Mouse (Mus musculus) neural tube, embryonic 11.5 days (tissue): ENCODE results near the gene Mphosph9. TPM values are rescaled to one million over a fixed set of nuclear protein-coding genes. Genes with fewer than 3 reads are reported as not detected.
"Not testable (repeated sequence)": the region's sequence is repeated elsewhere in the genome, so short reads cannot be mapped to it uniquely, and the experiment has no call there.

Source experiments
- ATAC-seq: fragments of 200-750 bp; cut with Nextera tagmentation; 2 replicates; pipeline ENCODE4 v1.8.0; 2017; ENCODE audit warnings: moderate number of reproducible peaks, mild to moderate bottlenecking, moderate TSS enrichment, moderate library complexity; ENCODE audit not compliant: insufficient read depth, low FRiP score, low TSS enrichment
- DNase-seq: peaks from one replicate; pipeline ENCODE4 v3.0.0-alpha.2; 2015; ENCODE audit warnings: low spot score
- H3K27ac ChIP-seq: fragments of 300-500 bp; sonication (generic); 2 replicates; pipeline ENCODE4 v1.5.1; 2014; ENCODE audit warnings: low read depth, mild to moderate bottlenecking, low read length
- H3K27me3 ChIP-seq: fragments of 300-500 bp; sonication (generic); 2 replicates; pipeline ENCODE4 v1.6.1; 2014; ENCODE audit warnings: mild to moderate bottlenecking, low read length, mixed read lengths; ENCODE audit not compliant: control insufficient read depth, insufficient read depth
- H3K36me3 ChIP-seq: fragments of 300-500 bp; sonication (generic); 2 replicates; pipeline ENCODE4 v1.6.1; 2014; ENCODE audit warnings: mild to moderate bottlenecking, low read length, moderate library complexity, mixed read lengths; ENCODE audit not compliant: control insufficient read depth, insufficient read depth
- H3K4me1 ChIP-seq: fragments of 300-500 bp; sonication (generic); 2 replicates; pipeline ENCODE4 v1.6.1; 2014; ENCODE audit warnings: low read length, mixed read lengths; ENCODE audit not compliant: control insufficient read depth, insufficient read depth
- H3K4me2 ChIP-seq: fragments of 300-500 bp; sonication (generic); 2 replicates; pipeline ENCODE4 v1.6.1; 2014; ENCODE audit warnings: low read depth, mild to moderate bottlenecking, moderate library complexity
- H3K4me3 ChIP-seq: fragments of 300-500 bp; sonication (generic); 2 replicates; pipeline ENCODE4 v1.5.1; 2014; ENCODE audit warnings: low read depth, low read length
- H3K9ac ChIP-seq: fragments of 300-500 bp; sonication (generic); 2 replicates; pipeline ENCODE4 v1.6.1; 2014; ENCODE audit warnings: mild to moderate bottlenecking, low read length
- H3K9me3 ChIP-seq: fragments of 300-500 bp; sonication (generic); 2 replicates; pipeline ENCODE4 v1.6.1; 2016; ENCODE audit warnings: low read length; ENCODE audit not compliant: control insufficient read depth
- whole genome bisulfite sequencing: fragments of 180-500 bp; shearing (Covaris S2); extraction: QIAGEN DNeasy Blood & Tissue Kit; methylation state at CpG from one replicate; pipeline ENCODE4 v1.1.7; 2014; 5-methylcytosine and 5-hydroxymethylcytosine counted together
- polyA plus RNA-seq: library from polyadenylated mRNA; unstranded; fragments of >200 nt; fragmentation: Nextera tagmentation; extraction: Ambion mirVana; gene quantifications from 2 replicates; pipeline ENCODE4 v1.2.1, GENCODE M21; 2014

The Mphosph9 gene
- polyA plus RNA-seq, 1 experiment from 2014 or later, result 16.5 TPM

- no peak overlapping the region for H3K4me3 ChIP-seq
- no peaks in the 10 kb centered on the region for H3K27me3 ChIP-seq
- ATAC-seq (no peak), DNase-seq (no peak)
- WGBS, result 82% methylated on average over 4 of the region's 4 CpGs
- no peak overlapping the region for H3K9ac ChIP-seq
- no peaks in the 10 kb centered on the region for H3K9me3 ChIP-seq
- H3K27ac ChIP-seq, result no peak overlapping the region
- H3K36me3 ChIP-seq, result peaks cover 24% of the 10 kb centered on the region
- no peaks in the 10 kb centered on the region for H3K4me1 ChIP-seq
- H3K4me2 ChIP-seq, result no peak overlapping the region
Observed at GRCm38 (mm10) chr5:124300132-124300531, 27.6 kb downstream of the Mphosph9 start.

DNA sequence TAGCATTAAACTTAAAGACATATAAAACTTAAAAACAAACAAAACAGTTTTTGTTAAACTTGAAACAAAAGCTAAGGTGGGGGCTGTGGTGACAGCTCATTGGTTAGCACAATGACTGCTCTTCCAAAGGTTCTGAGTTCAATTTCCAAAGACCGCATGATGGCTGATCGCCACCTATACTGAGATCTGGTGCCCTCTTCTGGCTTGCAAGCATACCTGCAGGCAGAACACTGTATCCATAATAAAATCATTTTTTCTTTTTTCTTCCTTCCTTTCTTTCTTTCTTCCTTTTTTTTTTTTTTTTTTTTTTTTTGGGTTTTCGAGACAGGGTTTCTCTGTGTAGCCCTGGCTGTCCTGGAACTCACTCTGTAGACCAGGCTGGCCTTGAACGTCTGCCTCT is 28.5 kb downstream of the Mphosph9 start:
- not testable (repeated sequence) for DNase-seq, H3K27ac ChIP-seq, ATAC-seq, H3K4me3 ChIP-seq, H3K9ac ChIP-seq, H3K9me3 ChIP-seq, H3K27me3 ChIP-seq, H3K4me2 ChIP-seq, H3K4me1 ChIP-seq
- peaks cover 25% of the 10 kb centered on the region for H3K36me3 ChIP-seq
- 75% methylated on average over 3 of the region's 4 CpGs for WGBS

DNA sequence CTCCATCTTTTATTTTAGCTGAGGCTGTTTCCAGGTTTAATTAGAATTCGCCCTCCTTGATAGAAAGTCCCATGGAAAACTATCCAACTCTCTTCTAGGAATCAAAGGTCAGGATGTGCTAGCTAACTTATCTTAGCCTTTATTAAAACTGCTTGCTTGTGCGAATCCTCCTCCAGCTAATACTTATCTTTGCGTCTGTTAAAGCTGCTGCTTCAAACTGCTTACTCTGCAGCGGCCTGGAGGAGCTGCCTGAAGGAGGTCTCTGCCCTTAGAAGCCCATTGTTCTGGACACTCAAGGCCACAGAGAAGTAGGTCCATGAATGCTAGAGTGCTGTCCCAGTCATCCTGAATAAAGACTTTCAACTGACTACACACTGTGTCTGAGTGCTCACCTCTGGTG is 31.3 kb downstream of the Mphosph9 start:
- Histone ChIP-seq H3K27ac (no peak overlapping the region), H3K4me1 (no peaks in the 10 kb centered on the region), H3K9me3 (no peaks in the 10 kb centered on the region), H3K36me3 (peaks cover 27% of the 10 kb centered on the region), H3K27me3 (no peaks in the 10 kb centered on the region), H3K9ac (no peak overlapping the region), H3K4me3 (no peak overlapping the region), H3K4me2 (no peak overlapping the region)
- DNase-seq (no peak), ATAC-seq (no peak)
- 94% methylated on average over 4 of the region's 4 CpGs for WGBS

- ATAC-seq (no peak), DNase-seq (no peak)
- H3K4me1 ChIP-seq, result no peaks in the 10 kb centered on the region
- H3K9me3 ChIP-seq, result no peaks in the 10 kb centered on the region
- no peaks in the 10 kb centered on the region for H3K27me3 ChIP-seq
- no peak overlapping the region for H3K9ac ChIP-seq
- no peak overlapping the region for H3K27ac ChIP-seq
- H3K4me2 ChIP-seq, result no peak overlapping the region
- WGBS, result 93% methylated on average over 5 of the region's 5 CpGs
- H3K4me3 ChIP-seq, result no peak overlapping the region
- peaks cover 36% of the 10 kb centered on the region for H3K36me3 ChIP-seq
Observed at GRCm38 (mm10) chr5:124293967-124294366, 33.8 kb downstream of the Mphosph9 start.

- no peak for ATAC-seq
- H3K4me2 ChIP-seq, result no peak overlapping the region
- WGBS, result 92% methylated on average over 4 of the region's 4 CpGs
Observed at GRCm38 (mm10) chr5:124290216-124290615, 37.6 kb downstream of the Mphosph9 start.

GRCm38 (mm10) chr5:124287616-124288247 is 40.0 kb downstream of the Mphosph9 start:
- DNase-seq (no peak), ATAC-seq (no peak)
- no peak overlapping the region for H3K27ac ChIP-seq
- H3K9me3 ChIP-seq, result no peaks in the 10 kb centered on the region
- no peak overlapping the region for H3K4me3 ChIP-seq
- H3K4me1 ChIP-seq, result no peaks in the 10 kb centered on the region
- H3K9ac ChIP-seq, result no peak overlapping the region
- H3K4me2 ChIP-seq, result no peak overlapping the region
- H3K36me3 ChIP-seq, result peaks cover 20% of the 10 kb centered on the region
- H3K27me3 ChIP-seq, result no peaks in the 10 kb centered on the region
- WGBS, result 95% methylated on average over 6 of the region's 6 CpGs

More at GRCm38 (mm10) chr5:124290216-124290615, 37.6 kb downstream of the Mphosph9 start:
- no peaks in the 10 kb centered on the region for H3K27me3 ChIP-seq
- H3K4me3 ChIP-seq, result no peak overlapping the region
- no peaks in the 10 kb centered on the region for H3K9me3 ChIP-seq
- H3K4me1 ChIP-seq, result no peaks in the 10 kb centered on the region
- no peak overlapping the region for H3K9ac ChIP-seq
- DNase-seq, result no peak
- no peak overlapping the region for H3K27ac ChIP-seq
- peaks cover 25% of the 10 kb centered on the region for H3K36me3 ChIP-seq

DNA sequence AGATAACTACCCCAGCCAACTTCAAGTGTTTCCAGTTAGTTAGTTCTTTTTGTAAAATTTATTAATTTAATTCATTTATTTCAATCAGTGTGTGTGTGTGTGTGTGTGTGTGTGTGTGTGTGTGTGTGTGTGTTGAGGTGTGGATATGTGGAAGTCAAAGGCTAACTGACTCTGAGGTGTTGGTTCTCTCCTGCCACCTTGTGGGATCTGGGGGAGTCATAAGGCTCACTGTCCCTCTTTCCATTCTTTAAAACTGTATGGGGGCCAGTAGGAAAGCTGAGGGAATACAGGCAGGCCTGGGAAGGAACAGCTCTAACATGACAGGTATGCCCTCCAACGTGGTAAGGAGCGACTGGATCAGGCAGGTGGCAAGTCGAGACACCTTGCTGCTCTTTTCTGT is 43.4 kb downstream of the Mphosph9 start:
- no peak overlapping the region for H3K4me3 ChIP-seq
- 79% methylated on average over 3 of the region's 3 CpGs for WGBS

DNA sequence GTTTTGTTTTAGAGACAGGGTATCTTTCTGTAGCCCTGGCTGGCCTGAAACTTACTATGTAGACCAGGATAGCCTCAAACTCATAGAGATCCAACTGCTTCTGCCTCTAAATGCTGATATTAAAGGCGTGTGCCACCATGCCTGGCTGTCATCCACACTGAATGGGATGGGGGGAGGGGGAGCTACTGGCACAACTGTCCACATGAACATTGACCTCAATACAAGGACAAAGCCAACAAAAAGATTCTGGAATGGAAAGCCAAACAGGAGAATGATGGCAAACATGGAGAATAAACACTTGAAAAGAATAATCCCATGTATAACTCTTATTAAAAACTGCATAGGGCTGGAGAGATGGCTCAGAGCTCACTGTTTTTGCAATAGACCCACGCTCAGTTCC is 44.9 kb downstream of the Mphosph9 start:
- Histone ChIP-seq H3K27ac (no peak overlapping the region), H3K9me3 (no peaks in the 10 kb centered on the region), H3K9ac (no peak overlapping the region), H3K36me3 (peaks cover 2% of the 10 kb centered on the region; the same call in 1 of the 2 replicates), H3K4me2 (no peak overlapping the region), H3K27me3 (no peaks in the 10 kb centered on the region), H3K4me1 (no peaks in the 10 kb centered on the region), H3K4me3 (no peak overlapping the region)
- ATAC-seq (no peak), DNase-seq (no peak)
- WGBS, result 89% methylated on average over 2 of the region's 2 CpGs

More for the DNA sequence above, 43.4 kb downstream of the Mphosph9 start:
- peak; percentile 32 for DNase-seq
- H3K4me2 ChIP-seq, result no peak overlapping the region
- H3K36me3 ChIP-seq, result peaks cover 5% of the 10 kb centered on the region
- H3K9ac ChIP-seq, result no peak overlapping the region
- H3K27ac ChIP-seq, result no peak overlapping the region
- no peak for ATAC-seq
- no peaks in the 10 kb centered on the region for H3K9me3 ChIP-seq
- no peaks in the 10 kb centered on the region for H3K4me1 ChIP-seq
- no peaks in the 10 kb centered on the region for H3K27me3 ChIP-seq

GRCm38 (mm10) chr5:124270226-124270625 is 57.5 kb downstream of the Mphosph9 start:
- H3K4me3 ChIP-seq, result no peak overlapping the region
- H3K9ac ChIP-seq, result no peak overlapping the region
- H3K36me3 ChIP-seq, result peaks cover 2% of the 10 kb centered on the region; the same call in 1 of the 2 replicates
- H3K4me1 ChIP-seq, result peaks cover 4% of the 10 kb centered on the region; the same call in 1 of the 2 replicates
- 85% methylated on average over 5 of the region's 5 CpGs for WGBS
- H3K27me3 ChIP-seq, result no peaks in the 10 kb centered on the region
- no peaks in the 10 kb centered on the region for H3K9me3 ChIP-seq
- no peak overlapping the region for H3K4me2 ChIP-seq
- ATAC-seq (no peak), DNase-seq (no peak)
- H3K27ac ChIP-seq, result no peak overlapping the region
